Mouse (Mus musculus) large intestine, adult 2 months (tissue): Measurements from ENCODE around the gene Emc9. TPM values are rescaled to one million over a fixed set of nuclear protein-coding genes. Genes with fewer than 3 reads are reported as not detected.
A peak's percentile ranks its signal among the peaks of the same experiment; 100 is the strongest.

ENCODE experiments used
- DNase-seq: peaks from one replicate; pipeline ENCODE4 v3.0.0-alpha.2; 2012; ENCODE audit warnings: low read depth, low spot score
- WGBS: fragments of 180-500 bp; shearing (Covaris S2); methylation state at CpG from one replicate; pipeline ENCODE4 v1.1.7; 2018; 5-methylcytosine and 5-hydroxymethylcytosine counted together
- polyA plus RNA-seq: library from polyadenylated mRNA; depleted of rRNA; stranded (reverse); fragments of >200 nt; gene quantifications from 2 replicates; pipeline ENCODE4 v1.2.3, GENCODE M21; 2012; rRNA removed

Gene Emc9
- polyA plus RNA-seq = 10.1 and 16.2 TPM in 2 replicates

DNA sequence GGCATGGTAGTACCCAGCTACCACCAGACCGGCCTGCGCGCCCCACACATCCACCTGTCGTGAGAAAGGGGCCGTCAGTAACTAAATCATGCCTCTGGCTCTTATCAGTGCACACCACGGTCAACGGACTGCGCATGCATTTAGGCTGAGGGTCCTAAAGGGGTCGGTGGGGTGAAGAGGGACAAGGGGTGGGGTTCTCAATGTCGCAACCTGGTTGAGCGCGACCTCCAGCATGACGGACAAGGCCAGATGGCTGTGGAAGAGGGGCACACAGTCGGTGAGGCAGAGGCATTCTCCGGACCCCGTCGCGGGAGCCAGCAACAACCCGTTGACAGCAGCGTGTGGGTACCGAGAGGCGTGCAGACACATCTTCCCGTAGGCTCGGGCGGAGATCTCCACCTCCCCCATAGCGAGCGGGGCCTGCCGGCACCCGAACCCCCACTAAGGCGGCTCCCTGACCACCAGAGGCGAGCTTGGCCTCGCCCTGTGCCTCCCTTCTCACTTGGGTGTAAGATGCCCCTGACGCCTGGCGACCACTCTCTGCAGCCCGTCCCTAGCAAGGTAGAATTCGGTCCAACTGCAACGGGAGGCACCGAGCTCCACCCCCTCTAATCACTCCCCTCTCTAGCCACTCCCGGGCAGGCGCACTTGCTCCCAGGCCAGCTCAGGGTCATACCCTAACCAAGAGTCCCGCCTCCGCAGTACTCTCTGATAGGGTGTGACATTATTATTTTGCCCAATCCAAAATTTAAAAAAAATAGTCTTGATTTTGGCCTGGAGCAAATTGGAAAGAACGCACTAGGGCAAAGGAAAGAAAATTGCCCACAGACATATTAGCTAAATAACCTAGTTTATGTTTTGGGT is at the start of gene Emc9:
Emc9 (minus strand) TSS at position 601 of the 864 bp plus-strand sequence.
- DNase-seq = no peak
- 8% methylated on average over 43 of the region's 43 CpGs for WGBS

DNA sequence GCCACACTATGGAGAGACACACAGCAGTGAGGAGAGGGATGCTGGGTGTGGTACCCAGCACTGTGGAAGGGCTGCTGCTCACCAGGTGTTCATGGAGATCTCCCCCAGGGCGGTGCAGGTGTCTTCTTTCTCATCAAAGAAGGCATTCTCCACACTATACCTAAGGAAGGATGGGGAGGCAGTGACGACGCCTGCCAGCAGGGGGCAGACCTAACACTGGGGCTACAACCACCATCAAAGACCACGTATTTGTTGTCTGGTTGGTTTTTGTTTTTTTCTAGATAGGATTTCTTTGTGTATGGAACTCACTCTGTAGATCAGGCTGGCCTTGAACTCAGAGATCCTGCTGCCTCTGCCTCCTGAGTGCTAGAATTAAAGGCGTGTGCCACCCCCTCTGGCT is 44.2 kb upstream of the Emc9 start:
- no peak for DNase-seq

DNA sequence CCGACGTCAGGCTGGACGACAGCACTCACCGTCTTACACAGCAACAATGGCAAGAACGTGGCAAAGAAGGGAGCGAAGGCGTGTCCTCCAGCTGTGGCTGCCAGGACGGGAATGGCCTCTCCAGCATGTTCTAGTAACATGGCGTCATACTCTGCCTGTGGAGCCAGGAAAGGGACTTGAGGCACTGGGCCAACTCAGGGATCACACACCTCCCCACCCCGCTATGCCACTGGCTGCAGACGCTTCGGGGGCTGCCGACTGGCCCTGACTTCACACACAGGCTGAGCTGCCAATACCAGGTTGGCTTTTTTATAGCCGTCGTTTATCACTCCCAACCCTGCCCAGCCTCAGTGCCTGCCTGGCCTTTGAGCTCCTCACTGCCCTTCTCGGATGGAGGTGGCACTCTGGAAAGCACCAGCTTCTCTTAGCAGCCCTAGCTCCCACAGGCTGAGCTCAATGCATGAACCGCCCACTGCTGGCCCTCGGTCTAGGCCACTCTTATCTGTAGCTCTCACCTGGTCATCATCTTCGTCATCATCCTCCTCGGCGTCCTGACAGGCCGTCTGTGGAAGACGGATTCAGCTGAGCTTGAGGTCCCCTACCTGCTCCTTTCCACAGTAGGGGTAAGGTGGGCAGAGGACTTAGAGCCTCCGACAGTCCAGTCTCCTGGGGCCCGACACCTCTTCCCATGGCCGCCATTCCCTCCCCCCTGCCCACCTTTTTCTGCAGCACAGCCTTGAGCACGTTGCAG is 43.1 kb upstream of the Emc9 start:
- DNase-seq = no peak
- WGBS = 78% methylated on average over 27 of the region's 27 CpGs

More for the DNA sequence above, 44.2 kb upstream of the Emc9 start:
- WGBS = 35% methylated on average over 5 of the region's 5 CpGs

DNA sequence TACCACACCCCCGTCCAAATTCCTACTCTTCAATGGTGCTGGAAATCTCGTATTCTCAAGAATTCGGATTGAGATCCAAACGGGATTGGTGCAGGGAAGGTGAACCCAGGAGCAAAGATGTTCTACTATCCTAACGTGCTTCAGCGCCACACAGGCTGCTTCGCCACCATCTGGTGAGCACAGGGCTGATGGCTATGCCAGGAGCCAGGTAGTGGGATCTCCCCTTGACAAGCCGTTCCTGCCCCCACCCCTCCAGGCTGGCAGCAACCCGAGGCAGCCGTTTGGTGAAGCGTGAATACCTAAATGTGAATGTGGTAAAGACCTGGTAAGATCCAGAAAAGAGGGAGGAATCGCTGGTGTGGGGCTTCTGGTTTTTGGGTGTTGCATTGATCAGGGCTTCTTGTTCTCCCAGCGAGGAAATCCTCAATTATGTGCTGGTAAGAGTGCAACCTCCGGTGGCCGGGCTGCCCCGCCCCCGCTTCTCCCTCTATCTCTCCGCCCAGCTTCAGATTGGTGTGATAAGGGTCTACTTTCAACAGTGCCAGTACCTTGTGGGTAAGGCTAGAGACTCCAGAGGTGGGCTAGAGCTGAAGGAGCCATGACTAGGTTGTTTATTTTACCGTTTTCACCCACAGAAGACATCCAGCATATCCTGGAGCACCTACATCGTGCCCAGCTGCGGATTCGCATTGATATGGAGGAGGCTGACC is 33.5 kb upstream of the Emc9 start:
- WGBS = 36% methylated on average over 22 of the region's 22 CpGs
- no peak for DNase-seq

DNA sequence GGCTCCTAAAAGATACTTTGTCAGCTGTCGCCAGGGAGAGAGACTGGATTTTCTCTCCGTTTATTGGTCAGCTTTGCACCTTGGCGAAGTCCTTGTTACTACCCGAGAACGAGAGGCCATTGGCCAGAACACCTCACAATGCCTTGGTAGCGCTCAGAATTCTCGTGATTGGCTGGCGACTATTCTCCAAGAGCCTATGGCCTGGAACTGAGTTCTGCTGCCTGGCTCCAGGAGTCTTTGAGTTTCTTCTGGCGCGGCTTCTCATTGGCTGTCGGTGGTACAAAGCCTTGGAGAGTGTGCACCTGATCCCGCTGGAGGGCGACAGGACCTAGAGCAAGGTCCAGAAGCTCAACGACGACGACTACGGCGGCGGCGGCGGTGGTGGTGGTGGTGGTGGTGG is 32.7 kb upstream of the Emc9 start, which contains the start of gene Rec8:
Rec8 (plus strand) TSS at position 216 of the 400 bp plus-strand sequence.
- WGBS = 18% methylated on average over 21 of the region's 21 CpGs
- DNase-seq = peak; percentile 75

DNA sequence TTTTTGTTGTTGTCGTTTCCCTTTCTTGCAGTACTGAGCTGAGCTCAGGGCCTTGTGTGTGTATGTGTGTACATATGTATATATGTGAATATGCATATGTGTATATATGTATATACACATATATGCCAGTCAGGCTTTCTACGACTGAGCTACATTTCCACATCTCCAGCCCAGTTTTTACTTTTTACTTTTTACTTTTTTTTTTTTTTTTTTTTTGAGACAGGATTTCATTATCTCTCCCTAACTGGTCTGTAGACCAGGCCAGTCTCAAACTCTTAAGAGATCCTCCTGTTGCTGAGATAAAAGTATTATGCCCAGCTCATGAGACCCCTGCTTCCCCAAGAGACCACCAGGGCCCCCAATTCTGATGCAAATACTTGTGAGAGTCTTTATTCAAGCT is 31.7 kb upstream of the Emc9 start:
- no peak for DNase-seq

DNA sequence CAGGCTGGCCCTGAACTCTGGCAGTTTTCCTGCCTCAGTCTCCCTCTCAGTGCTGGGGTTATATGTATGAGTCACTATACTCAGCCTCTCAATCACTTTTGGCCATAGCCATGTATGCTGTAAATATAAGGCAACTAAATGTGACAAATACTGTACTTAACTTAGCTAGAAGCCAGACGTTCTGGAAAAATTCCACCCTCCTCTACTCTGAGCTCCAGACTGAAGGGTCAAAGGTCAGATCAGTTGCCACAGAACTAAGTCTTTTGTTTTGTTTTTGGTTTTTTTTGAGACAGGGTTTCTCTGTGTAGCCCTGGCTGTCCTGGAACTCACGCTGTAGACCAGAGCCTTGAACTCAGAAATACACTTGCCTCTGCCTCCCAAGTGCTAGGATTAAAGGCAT is 30.8 kb upstream of the Emc9 start:
- 50% methylated on average over 2 of the region's 2 CpGs for WGBS
- DNase-seq = no peak

More for the DNA sequence above, 31.7 kb upstream of the Emc9 start:
- 82% methylated on average over 2 of the region's 2 CpGs for WGBS

DNA sequence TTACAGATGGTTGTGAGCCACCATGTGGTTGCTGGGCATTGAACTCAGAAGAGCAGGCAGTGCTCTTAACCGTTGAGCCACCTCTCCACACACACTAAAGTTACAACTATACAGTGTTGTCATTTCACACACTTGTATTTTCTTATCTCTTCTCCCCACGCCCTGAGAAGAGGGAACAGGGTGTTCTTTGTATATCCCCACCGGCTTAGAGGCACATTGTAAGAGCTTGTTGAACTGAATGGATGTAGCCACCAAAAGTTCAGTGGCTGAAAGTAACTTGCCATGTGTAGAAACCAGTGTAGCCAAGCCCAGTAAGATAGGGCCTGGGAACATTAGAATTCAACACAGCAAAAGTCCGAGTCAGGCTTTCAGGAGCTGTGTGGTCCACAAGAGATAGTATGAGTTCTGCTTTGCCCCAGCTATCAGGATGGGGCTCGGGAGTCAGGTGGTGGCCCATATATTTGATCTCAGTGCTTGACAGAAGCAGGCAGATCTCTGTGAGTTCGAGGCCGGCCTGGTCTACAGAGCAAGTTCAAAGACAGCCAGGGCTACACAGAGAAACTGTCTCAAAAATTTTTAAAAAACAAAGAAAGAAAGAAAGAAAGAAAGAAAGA is 29.6 kb upstream of the Emc9 start:
- 73% methylated on average over 7 of the region's 7 CpGs for WGBS
- DNase-seq = no peak

DNA sequence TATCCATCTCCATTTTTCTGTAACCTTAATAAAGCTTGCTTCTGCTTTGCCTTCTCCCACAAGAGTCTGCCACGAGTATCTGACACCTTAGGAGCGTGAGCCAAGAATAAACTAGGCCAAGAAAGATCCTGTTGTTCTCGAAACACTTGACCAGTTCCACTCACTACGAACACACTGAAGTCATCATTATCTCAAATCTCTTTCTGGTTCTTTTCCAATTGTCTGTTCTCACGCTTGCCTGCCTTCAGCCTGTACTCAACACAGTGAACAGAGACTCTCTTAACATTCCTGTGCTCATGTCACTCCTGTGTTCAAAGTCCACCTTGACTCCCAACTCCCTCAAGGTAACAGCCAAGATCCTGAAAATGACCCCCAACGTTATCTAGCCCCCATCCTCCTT is 28.2 kb upstream of the Emc9 start:
- DNase-seq = no peak
- 42% methylated on average over 6 of the region's 6 CpGs for WGBS

DNA sequence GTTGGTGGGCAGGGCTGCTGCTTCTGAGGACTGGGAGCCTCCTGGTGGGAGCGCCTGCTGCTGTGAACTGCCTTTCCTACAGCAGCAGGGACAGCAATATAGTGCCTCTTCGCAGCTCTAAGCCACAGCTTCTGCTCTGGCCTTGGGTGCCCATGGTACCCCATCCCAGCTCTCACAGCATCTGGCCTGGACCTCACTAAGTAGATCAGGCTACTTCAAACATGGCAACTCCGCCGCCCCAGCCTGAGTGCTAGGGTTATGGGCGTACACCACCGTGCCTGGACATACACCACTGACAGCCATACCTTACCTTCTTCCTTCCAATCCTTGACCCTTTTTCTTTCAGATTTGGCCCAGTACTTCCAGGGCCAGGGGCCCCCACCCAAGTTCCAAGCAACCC is 23.2 kb upstream of the Emc9 start:
- 96% methylated on average over 6 of the region's 6 CpGs for WGBS
- DNase-seq = no peak

DNA sequence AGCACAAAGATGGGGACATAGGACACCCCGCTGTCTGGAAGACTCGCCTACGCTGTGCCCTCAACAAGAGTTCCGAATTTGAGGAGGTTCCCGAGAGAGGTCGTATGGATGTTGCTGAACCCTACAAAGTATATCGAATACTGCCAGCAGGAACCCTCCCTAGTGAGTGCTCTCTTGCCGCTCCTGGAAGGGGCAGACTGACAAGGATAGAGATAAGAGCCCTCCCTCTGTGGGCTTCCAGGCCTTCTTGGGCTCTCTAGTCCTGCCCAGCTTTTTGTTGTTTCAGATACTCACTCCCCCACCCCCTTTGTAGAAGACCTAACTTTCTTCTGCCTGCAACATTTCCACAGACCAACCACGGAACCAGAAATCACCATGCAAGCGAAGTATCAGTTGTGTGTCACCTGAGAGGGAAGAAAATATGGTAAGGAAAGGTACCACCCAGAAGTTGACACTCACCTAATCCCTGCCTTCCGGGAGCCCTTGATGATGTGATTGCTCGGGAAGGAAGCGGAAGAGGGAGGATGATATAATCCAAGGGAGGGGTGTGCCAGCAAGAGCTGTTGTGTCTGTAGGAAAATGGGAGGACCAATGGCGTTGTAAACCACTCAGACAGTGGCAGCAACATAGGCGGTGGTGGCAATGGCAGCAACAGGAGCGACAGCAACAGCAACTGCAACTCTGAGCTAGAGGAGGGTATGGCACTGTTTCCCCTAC is 20.8 kb upstream of the Emc9 start:
- 86% methylated on average over 16 of the region's 16 CpGs for WGBS

DNA sequence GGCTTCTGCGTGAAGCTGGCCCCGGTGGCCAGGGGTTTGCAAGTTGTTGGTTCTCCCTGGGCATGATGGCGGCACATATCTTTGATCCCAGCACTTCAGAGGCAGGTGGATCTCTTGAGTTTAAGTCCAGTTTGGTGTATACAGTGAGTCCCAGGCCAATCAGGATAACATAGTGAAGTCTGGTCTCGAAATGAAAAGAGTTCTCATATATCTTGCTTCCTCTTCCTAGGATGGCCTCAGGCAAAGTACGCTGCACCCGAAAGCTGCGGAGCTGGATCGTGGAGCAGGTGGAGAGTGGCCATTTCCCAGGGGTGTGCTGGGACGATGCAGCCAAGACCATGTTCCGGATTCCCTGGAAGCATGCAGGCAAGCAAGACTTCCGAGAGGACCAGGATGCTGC is 19.7 kb upstream of the Emc9 start:
- no peak for DNase-seq
- WGBS = 84% methylated on average over 11 of the region's 11 CpGs

More for the DNA sequence above, 20.8 kb upstream of the Emc9 start:
- no peak for DNase-seq

DNA sequence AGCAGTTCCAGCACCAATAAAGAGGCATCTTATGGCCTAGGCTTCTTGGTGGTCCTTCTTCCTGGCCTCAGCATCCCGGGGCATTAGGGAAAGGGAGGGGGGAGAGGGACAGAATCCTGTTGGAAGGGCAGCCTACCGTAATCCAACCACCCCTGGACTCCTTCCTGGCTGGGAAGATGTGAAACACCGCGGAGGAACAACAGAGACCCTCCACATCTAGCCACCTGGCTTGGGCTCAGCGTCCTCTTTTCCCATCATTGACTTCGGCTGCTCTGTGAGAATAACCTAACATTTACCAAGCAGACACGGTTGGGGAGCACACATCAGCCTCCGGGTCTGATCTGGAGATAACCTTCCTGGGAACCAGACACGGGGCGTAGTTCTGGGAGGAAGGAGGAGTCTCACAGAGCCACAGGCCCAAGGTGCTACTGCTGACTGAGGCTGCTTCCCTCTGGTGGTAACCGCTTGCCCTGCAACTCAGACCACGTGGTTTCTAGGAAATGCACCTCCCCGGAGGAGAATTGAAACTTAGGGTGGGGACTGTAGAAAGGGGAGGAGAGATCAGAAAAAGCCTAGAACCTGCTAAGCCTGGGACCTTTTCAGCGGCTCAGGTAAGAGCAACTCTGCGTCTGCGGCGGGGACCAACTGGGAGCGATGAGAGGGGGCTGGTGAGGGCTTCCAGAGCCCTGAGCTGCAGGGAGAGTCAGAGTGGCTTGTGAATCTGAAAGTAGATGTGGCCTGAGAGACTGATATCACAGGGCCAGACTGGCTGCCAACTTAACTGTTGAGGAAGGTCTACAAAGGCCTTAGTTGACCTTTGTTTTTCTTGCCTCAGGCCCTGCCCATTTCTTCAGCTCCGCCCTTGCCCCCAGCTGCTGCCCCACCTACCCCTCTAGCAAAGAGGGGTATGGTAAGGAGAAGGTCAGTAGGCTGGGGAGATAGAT is 18.8 kb upstream of the Emc9 start:
- DNase-seq = peak; percentile 91
- 9% methylated on average over 19 of the region's 19 CpGs for WGBS

DNA sequence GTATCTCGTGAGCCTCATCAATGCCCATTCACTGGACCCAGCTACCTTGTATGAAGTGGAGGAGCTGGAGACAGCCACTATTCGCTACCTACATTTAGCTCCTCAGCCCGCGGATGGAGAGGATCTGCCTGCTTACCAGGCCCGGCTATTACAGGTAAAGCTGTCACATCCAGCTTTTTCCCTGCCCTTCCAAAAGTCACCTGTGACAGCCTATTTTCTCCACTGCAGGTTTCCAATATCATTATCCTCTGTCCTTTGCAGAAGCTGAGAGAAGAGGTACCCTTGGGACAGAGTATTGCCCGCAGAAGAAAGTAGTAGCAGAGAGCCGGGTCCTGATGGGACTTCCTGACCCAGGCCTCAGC is 18.1 kb upstream of the Emc9 start, which contains the start of gene Irf9:
Irf9 (plus strand) TSS at position 301 of the 362 bp plus-strand sequence.
- no peak for DNase-seq
- WGBS = 55% methylated on average over 7 of the region's 7 CpGs

DNA sequence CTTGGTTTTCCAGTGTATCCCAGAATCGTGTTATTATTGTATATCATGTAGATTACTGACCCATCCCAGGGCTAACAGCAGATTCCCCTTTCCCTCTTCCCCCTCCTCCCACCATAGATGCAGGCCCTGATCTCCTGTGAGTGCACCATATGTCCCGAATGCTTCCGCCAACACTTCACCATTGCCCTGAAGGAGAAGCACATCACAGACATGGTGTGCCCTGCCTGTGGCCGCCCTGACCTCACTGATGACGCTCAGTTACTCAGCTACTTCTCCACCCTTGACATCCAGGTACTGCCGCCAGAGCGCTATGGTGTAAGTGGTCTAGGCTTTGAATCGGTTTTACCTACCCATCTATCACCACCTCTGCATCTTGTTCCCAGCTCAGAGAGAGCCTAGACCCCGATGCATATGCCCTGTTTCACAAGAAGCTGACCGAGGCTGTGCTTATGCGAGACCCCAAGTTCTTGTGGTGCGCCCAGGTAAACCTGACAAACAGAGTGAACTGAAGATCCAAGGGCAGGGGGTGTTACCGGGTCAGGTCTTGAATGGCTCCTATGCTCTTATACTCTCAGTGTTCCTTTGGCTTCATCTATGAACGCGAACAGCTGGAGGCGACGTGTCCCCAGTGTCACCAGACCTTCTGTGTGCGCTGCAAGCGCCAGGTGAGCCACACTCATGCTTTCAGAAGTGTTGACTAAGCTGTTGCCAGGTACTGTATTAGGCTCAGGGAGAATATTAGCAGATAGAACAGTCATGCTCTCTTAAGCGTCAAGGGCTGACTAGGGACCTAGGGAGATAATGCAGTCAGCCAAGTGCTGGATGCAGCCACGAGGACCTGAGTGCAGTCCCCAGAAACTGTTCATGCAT is 13.7 kb upstream of the Emc9 start:
- 93% methylated on average over 21 of the region's 21 CpGs for WGBS
- no peak for DNase-seq

DNA sequence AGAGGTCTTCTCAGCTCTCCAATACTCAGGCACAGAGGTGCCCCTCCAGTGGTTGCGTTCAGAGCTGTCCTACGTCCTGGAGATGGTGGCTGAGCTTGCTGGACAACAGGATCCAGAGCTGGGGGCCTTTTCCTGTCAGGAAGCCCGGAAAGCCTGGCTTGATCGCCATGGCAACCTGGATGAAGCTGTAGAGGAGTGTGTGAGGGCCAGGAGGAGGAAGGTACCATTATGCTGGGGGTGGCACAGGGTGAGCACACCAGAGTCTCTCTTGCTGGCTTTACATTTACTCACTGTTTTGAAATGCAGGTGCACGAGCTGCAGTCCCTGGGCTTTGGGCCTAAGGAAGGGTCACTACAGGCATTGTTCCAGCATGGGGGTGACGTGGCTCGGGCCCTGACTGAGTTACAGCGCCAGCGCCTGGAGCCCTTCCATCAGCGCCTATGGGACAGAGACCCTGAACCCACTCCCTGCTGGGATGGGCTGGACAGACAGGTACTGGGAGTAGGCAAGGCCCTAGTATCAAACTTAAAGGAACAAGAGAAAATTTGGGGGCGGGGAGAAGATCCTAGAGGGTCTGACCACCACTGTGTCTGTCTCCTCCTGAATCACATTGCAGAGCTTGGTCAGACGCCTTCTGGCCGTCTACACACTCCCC is 11.1 kb upstream of the Emc9 start:
- WGBS = 89% methylated on average over 13 of the region's 13 CpGs
- DNase-seq = no peak

DNA sequence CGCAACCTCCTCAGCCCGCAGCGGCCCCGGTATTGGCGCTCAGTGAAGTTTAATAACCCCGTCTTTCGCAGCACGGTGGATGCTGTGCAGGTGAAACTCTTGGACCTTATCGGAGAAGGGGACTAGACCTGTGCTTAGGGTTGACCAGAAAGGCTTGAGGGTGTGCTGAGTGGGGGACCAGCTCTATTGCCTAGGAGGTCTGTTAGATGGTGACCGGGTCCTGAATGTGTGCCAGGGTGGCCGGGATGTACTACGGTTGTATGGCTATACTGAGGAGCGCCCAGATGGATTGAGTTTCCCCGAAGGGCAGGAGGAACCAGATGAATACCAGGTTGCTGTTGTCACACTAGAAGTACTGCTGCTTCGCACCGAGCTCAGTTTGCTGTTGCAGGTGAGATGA is 7.1 kb upstream of the Emc9 start:
- whole genome bisulfite sequencing = 1% methylated on average over 16 of the region's 16 CpGs
- no peak for DNase-seq
